Mouse (Mus musculus) midbrain, embryonic 14.5 days (tissue): ENCODE measurements at regions not wholly inside any gene's neighbourhood (a gene's known extent, or its start where the extent isn't known, plus 50 kb on each side); places are given as distances from the start of the nearest gene placed in this dataset.

Source experiments
- ATAC-seq: fragments of 200-750 bp; cut with Nextera tagmentation; 2 replicates; pipeline ENCODE4 v1.8.0; 2017; ENCODE audit warnings: moderate number of reproducible peaks, moderate library complexity; ENCODE audit not compliant: low FRiP score, low TSS enrichment
- DNase-seq: peaks from one replicate; pipeline ENCODE4 v3.0.0-alpha.2; 2015
- H3K27ac ChIP-seq: fragments of 300-500 bp; sonication (generic); replicated peaks from 2 replicates; pipeline ENCODE4 v1.5.1; 2014; ENCODE audit warnings: mild to moderate bottlenecking, low read depth, low read length, moderate library complexity
- H3K27me3 ChIP-seq: fragments of 300-500 bp; sonication (generic); 2 replicates; pipeline ENCODE4 v1.6.1; 2014; ENCODE audit warnings: low read length, control low read depth, mixed read lengths; ENCODE audit not compliant: control insufficient read depth, insufficient read depth
- H3K36me3 ChIP-seq: fragments of 300-500 bp; sonication (generic); 2 replicates; pipeline ENCODE4 v1.6.1; 2014; ENCODE audit warnings: low read length, control low read depth; ENCODE audit not compliant: control insufficient read depth, insufficient read depth
- H3K4me1 ChIP-seq: fragments of 300-500 bp; sonication (generic); 2 replicates; pipeline ENCODE4 v1.6.1; 2014; ENCODE audit warnings: mild to moderate bottlenecking, antibody characterized with exemption, low read length, control low read depth; ENCODE audit not compliant: control insufficient read depth, insufficient read depth
- H3K4me2 ChIP-seq: fragments of 300-500 bp; sonication (generic); 2 replicates; pipeline ENCODE4 v1.6.1; 2014; ENCODE audit warnings: mild to moderate bottlenecking, low read length, moderate library complexity
- H3K4me3 ChIP-seq: fragments of 300-500 bp; sonication (generic); replicated peaks from 2 replicates; pipeline ENCODE4 v1.5.1; 2014; ENCODE audit warnings: low read depth, low read length
- H3K9ac ChIP-seq: fragments of 300-500 bp; sonication (generic); replicated peaks from 2 replicates; pipeline ENCODE4 v1.6.1; 2014; ENCODE audit warnings: mild to moderate bottlenecking, low read length, moderate library complexity
- H3K9me3 ChIP-seq: fragments of 300-500 bp; sonication (generic); 2 replicates; pipeline ENCODE4 v1.6.1; 2016; ENCODE audit warnings: low read length, control low read depth, mixed read lengths; ENCODE audit not compliant: control insufficient read depth
- WGBS: fragments of 180-500 bp; shearing (Covaris S2); extraction: QIAGEN DNeasy Blood & Tissue Kit; methylation state at CpG from one replicate; pipeline ENCODE4 v1.1.7; 2014; 5-methylcytosine and 5-hydroxymethylcytosine counted together

DNA sequence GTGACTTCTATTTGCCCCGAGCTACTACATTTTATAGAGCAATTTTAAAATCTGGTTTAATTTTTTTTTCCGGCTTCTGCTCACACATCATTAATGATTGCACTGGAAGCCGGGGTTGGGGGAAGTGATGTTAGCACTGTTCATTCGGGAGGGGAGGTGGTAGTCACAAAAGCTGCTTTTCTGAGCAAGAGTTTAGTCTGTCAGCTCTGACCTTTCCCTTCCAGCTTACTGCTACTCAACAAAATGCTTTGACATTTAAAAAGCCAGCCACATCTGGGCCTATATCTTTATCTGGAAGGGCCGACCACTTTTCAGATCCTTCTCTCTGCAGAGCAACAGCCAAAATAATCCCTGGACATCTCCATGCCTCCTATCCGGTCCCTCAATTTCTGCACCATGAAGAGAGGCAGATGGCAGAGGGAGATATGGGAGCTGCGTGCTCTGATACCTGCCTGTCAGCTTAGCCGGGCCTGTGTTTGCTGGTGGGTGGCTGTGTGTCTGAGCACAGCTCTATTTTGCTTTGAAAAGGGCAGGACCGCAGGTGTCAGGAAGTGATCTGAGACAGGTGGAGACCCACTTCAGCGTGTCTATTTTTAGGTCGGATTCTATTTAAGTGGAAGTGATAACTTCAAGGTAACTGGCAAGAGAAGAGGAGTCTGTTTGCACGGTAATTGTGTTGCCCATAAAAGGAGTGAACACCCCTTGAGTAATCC, 63.1 kb downstream of the Kcnf1 start:
- Histone ChIP-seq H3K4me1 (no peaks in the 10 kb centered on the region), H3K4me2 (no peak overlapping the region), H3K27ac (no peak overlapping the region), H3K36me3 (no peaks in the 10 kb centered on the region), H3K27me3 (no peaks in the 10 kb centered on the region), H3K9me3 (no peaks in the 10 kb centered on the region), H3K9ac (no peak overlapping the region), H3K4me3 (no peak overlapping the region)
- ATAC-seq: no peak
- 73% methylated on average over 12 of the region's 12 CpGs for WGBS
- no peak for DNase-seq

GRCm38 (mm10) chr12:17112781-17113464, 63.8 kb downstream of the Kcnf1 start:
- WGBS: 88% methylated on average over 7 of the region's 7 CpGs
- H3K4me2 ChIP-seq: no peak overlapping the region

GRCm38 (mm10) chr12:17106220-17106619, 70.5 kb downstream of the Kcnf1 start:
- H3K9ac ChIP-seq: no peak overlapping the region
- DNase-seq (no peak), ATAC-seq (no peak)
- H3K9me3 ChIP-seq: no peaks in the 10 kb centered on the region
- H3K4me2 ChIP-seq: no peak overlapping the region
- no peak overlapping the region for H3K27ac ChIP-seq
- no peaks in the 10 kb centered on the region for H3K4me1 ChIP-seq
- no peaks in the 10 kb centered on the region for H3K27me3 ChIP-seq
- no peaks in the 10 kb centered on the region for H3K36me3 ChIP-seq
- WGBS: 82% methylated on average over 1 of the region's 1 CpGs
- H3K4me3 ChIP-seq: no peak overlapping the region

More at GRCm38 (mm10) chr12:17112781-17113464, 63.8 kb downstream of the Kcnf1 start:
- H3K9ac ChIP-seq: no peak overlapping the region
- ATAC-seq: no peak
- H3K9me3 ChIP-seq: no peaks in the 10 kb centered on the region
- H3K27ac ChIP-seq: no peak overlapping the region
- no peak for DNase-seq
- H3K36me3 ChIP-seq: no peaks in the 10 kb centered on the region
- no peak overlapping the region for H3K4me3 ChIP-seq
- H3K4me1 ChIP-seq: no peaks in the 10 kb centered on the region
- H3K27me3 ChIP-seq: no peaks in the 10 kb centered on the region

DNA sequence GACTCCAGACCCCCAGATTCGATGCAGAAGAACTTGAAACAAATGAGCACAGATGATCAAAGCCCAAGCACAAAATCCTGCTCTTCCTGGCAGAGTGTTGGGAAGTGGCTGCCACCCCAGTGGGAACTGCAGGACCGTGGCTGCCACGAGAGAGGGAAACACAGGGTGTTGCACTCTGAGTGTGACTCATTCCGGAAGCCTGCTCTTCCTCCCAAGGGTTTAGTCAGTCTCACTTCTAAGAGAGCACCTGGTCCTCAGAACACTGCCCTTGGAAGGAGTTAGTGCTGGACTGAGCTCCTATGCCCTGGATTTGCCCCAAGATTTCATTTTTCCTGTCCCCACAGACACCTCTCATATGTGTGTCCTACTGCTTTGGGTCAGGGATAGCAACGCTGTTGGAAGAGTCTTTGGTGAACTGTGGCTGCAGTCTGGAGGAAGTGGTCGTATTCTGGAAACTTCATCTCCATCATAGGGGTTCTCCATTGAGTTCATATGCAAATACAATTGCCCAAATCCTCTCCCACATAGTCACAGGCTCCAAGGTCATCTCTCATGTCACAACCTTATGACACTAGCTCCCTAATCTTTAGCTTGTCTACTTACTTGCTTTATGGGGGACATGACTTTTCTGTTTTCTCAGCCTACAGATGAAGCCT, 71.5 kb downstream of the Kcnf1 start:
- no peak for DNase-seq
- ATAC-seq: no peak
- H3K36me3 ChIP-seq: no peaks in the 10 kb centered on the region
- no peak overlapping the region for H3K4me2 ChIP-seq
- no peaks in the 10 kb centered on the region for H3K9me3 ChIP-seq
- H3K9ac ChIP-seq: no peak overlapping the region
- H3K4me1 ChIP-seq: no peaks in the 10 kb centered on the region
- 84% methylated on average over 6 of the region's 6 CpGs for WGBS
- no peak overlapping the region for H3K27ac ChIP-seq
- no peaks in the 10 kb centered on the region for H3K27me3 ChIP-seq
- no peak overlapping the region for H3K4me3 ChIP-seq

DNA sequence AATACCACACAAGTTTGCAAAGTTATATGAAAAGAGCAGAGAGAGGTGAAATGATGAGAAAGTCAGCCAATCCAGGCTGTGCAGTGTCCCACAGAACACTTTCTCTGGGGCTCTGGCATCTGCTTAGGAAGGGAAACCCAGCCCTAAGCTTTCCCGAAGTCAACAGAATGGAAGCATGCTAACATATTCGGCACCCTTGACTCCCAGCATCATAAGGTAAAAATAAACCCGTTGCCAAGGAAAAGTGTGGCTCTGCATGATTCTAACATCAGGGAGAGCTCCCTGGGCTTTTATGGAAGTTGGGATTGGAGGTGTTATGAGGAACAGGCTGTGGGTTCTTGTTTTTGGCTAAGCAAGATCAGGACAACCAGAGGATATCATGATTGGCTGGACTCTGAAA, 74.8 kb downstream of the Kcnf1 start:
- Histone ChIP-seq H3K27ac (no peak overlapping the region), H3K4me1 (peaks cover 11% of the 10 kb centered on the region; the same call in 1 of the 2 replicates), H3K4me2 (no peak overlapping the region), H3K9me3 (no peaks in the 10 kb centered on the region), H3K4me3 (no peak overlapping the region), H3K27me3 (no peaks in the 10 kb centered on the region), H3K36me3 (no peaks in the 10 kb centered on the region), H3K9ac (no peak overlapping the region)
- no peak for DNase-seq
- no peak for ATAC-seq
- 90% methylated on average over 3 of the region's 3 CpGs for WGBS

DNA sequence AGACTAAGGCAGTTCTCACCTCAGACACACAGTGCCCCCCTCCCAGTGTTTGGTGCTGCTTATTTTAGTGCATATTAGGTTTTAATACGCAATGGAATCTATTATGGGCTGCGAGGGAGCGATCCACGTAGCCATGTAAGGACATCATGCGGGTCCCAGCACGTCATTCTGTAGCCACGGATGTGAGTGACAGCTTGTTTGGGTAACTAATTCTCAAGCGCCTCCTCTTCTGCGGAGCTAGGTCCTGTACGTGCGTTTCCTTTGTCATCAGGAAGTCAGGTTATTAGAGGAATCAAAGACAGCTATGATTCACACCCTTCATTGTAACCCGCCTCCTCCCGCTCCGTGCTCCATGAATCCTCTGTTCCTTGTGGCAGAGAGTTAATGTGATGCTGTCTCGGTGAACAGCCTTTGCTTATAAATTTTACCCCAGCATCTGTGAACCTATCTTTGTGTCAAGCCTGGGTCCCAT, 78.9 kb downstream of the Kcnf1 start:
- 46% methylated on average over 15 of the region's 15 CpGs for WGBS

GRCm38 (mm10) chr12:17094758-17095157, 81.9 kb downstream of the Kcnf1 start:
- no peak overlapping the region for H3K27ac ChIP-seq
- WGBS: 85% methylated on average over 4 of the region's 4 CpGs

More for the DNA sequence above, 78.9 kb downstream of the Kcnf1 start:
- Histone ChIP-seq H3K9me3 (no peaks in the 10 kb centered on the region), H3K9ac (0 out of 2 replicates have a peak overlapping the region, but pooled peaks have one; percentile 10), H3K36me3 (no peaks in the 10 kb centered on the region), H3K4me1 (peaks cover 11% of the 10 kb centered on the region; the same call in 1 of the 2 replicates), H3K4me3 (no peak overlapping the region), H3K4me2 (peak overlapping the region; percentile 28; the same call in 1 of the 2 replicates), H3K27me3 (no peaks in the 10 kb centered on the region), H3K27ac (peak overlapping the region; percentile 47; the same call in 1 of the 2 replicates)
- ATAC-seq (peak; percentile 63), DNase-seq (peak; percentile 59)

DNA sequence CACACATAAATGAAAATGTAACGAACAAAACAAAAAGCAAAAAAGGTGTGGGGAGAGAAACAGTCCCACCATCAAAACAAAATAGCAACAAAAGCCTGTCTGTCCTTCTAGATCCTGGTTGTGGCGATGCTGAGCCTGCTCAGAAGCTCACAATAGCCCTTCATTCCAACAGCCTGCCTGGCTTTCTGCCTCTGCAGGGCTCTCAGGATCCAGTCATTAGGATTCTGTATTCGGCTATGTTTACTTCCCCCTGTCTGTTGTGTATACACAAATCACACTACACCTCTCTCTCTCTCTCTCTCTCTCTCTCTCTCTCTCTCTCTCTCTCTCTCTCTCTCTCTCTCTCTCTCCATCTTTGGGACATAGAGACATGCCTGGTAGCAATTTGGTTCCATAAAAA, 82.2 kb upstream of the 2410004P03Rik start:
- Histone ChIP-seq H3K27me3 (no peaks in the 10 kb centered on the region), H3K9ac (no peak overlapping the region), H3K27ac (no peak overlapping the region), H3K4me3 (no peak overlapping the region), H3K4me2 (no peak overlapping the region), H3K36me3 (no peaks in the 10 kb centered on the region), H3K4me1 (peaks cover 14% of the 10 kb centered on the region; the same call in 1 of the 2 replicates), H3K9me3 (no peaks in the 10 kb centered on the region)
- 62% methylated on average over 3 of the region's 3 CpGs for WGBS
- ATAC-seq: no peak
- DNase-seq: no peak

More at GRCm38 (mm10) chr12:17094758-17095157, 81.9 kb downstream of the Kcnf1 start:
- Histone ChIP-seq H3K4me3 (no peak overlapping the region), H3K9me3 (no peaks in the 10 kb centered on the region), H3K36me3 (no peaks in the 10 kb centered on the region), H3K27me3 (no peaks in the 10 kb centered on the region), H3K4me1 (peaks cover 13% of the 10 kb centered on the region; the same call in 1 of the 2 replicates), H3K4me2 (no peak overlapping the region), H3K9ac (no peak overlapping the region)
- ATAC-seq: no peak
- DNase-seq: no peak
